Mouse (Mus musculus): ENCODE results near the gene Slc26a3. TPM values are rescaled to one million over a fixed set of nuclear protein-coding genes. Genes with fewer than 3 reads are reported as not detected.

The Slc26a3 gene
- total RNA-seq (2021) = 1 to 10 TPM; 1.1 to 2.0 TPM
- long read RNA-seq, experiment 1, partial matches to known transcripts = 0 of 1 reads
- long read RNA-seq, experiment 1, other reads (novel, unspliced or antisense) = 1 of 1 reads
- long read RNA-seq, experiment 2 = 0 reads

GRCm38 (mm10) chr12:31390571-31390970 is at the start of gene Slc26a3:
Gene Slc26a3, plus strand, starts transcription at chr12:31390871.
- intact Hi-C loops (cut with DNase I) = no loop called here
- no peak for DNase-seq

GRCm38 (mm10) chr12:31350191-31350943 is 40.3 kb upstream of the Slc26a3 start:
- intact Hi-C loops (cut with DNase I) = no loop called here
- DNase-seq = no peak

- intact Hi-C loops (cut with DNase I) = no loop called here
- peak; percentile 94 to 96 for DNase-seq
Observed at GRCm38 (mm10) chr12:31350944-31351928, 39.4 kb upstream of the Slc26a3 start, which contains the start of gene Dld. Gene Dld, minus strand, starts transcription at chr12:31351453.

DNA sequence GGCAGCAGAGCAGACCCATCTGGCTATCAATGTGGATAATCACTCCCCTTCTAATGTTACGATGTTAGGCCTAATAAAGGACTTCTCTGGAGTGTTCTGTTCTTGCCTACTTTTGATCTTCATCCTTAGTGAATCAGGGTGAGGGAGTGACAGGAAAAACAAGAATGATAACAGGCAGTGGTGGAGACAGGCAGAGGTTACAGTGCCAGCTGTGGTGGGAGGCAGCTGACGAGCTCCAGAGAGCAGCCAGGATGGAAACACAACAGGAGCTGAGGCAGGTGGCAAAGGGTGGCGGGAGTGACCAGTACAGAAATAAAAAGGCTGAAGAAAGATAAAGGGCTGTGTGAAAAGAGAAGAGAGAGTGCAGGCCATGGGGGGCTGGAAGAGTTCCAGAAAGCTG is 24.2 kb upstream of the Slc26a3 start:
- no peak for DNase-seq
- intact Hi-C loops (cut with DNase I) = no loop called here

GRCm38 (mm10) chr12:31367721-31368120 is 22.9 kb upstream of the Slc26a3 start:
- intact Hi-C loops (cut with DNase I) = no loop called here
- peak; percentile 5 to 26 for DNase-seq

- intact Hi-C loops (cut with DNase I) = no loop called here
- no peak for DNase-seq
Observed at GRCm38 (mm10) chr12:31369118-31369517, 21.6 kb upstream of the Slc26a3 start.

- intact Hi-C loops (cut with DNase I) = loop anchor here (10.0 kb wide), 3 partner anchors 135 to 555 kb away; partner anchors contain the start of gene Gpr22
- no peak for DNase-seq
Observed at GRCm38 (mm10) chr12:31369656-31370055, 21.0 kb upstream of the Slc26a3 start.

- intact Hi-C loops (cut with DNase I) = loop anchor here (10.0 kb wide), 3 partner anchors 130 to 550 kb away; partner anchors contain the start of gene Gpr22
- peak; percentile 51 to 70 for DNase-seq
Observed at GRCm38 (mm10) chr12:31374603-31375282, 15.9 kb upstream of the Slc26a3 start.

DNA sequence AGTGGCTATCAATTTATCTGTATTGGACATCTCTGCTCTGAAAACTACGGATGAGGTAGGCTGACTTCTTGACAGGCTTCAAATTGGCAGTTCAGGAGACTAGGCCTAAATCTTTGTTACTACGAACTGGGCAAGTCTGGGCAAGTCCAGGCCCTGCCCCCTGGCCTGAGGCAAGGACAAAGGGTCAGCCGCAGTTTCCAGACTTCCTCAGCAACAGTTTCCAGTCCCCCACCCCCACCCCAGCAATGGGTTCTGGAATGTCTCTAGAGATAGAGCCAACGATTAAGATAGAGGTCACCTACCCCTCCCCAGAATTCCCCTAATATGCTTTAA is 15.4 kb upstream of the Slc26a3 start:
- no peak for DNase-seq
- intact Hi-C loops (cut with DNase I) = loop anchor here (10.0 kb wide), 3 partner anchors 130 to 550 kb away; partner anchors contain the start of gene Gpr22

GRCm38 (mm10) chr12:31376326-31376950 is 14.2 kb upstream of the Slc26a3 start:
- intact Hi-C loops (cut with DNase I) = loop anchor here (10.0 kb wide), 3 partner anchors 128 to 548 kb away; partner anchors contain the start of gene Gpr22
- DNase-seq = peak in 1 of 2 experiments; percentile 11

- intact Hi-C loops (cut with DNase I) = loop anchor here (10.0 kb wide), 3 partner anchors 128 to 548 kb away; partner anchors contain the start of gene Gpr22
- DNase-seq = no peak
Observed at GRCm38 (mm10) chr12:31377241-31377640, 13.4 kb upstream of the Slc26a3 start.

DNA sequence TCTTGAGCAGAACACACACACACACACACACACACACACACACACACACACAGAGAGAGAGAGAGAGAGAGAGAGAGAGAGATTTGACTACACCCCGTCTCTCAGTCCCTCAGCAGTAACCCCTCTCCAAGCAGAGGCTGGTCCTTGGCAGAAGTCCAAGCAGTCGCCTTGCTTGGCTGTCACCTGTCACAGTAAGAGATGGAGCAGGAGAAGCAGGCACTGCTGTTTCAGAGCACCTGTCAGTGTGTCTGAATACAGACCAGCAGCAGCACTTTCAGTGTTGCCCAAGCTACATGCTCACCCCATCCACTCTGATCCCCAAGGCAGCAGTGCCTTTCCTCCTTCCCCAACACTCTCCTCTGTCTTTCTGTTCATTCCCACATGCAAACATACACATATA is 9.8 kb upstream of the Slc26a3 start:
- no peak for DNase-seq
- intact Hi-C loops (cut with DNase I) = no loop called here

DNA sequence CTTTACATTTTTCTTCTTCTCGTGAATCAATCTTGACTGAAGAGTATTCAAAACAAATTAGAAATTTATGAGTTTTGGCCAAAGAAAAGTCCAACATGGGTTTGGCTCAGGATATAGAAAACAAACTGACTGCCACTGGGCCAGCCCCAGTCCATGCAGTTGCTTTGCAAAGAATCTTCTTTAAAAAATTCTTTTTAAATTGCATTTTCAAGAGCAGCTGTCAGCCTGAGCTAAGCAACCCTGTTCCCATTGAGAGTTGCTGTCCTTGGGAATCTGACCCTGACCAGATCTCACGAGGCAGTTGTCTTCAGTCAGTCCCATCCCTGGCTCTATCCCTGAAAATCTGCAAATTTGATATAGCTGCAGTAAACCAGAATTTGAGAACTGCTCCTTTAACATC is 8.2 kb upstream of the Slc26a3 start:
- DNase-seq = no peak

GRCm38 (mm10) chr12:31387303-31387702 is 3.4 kb upstream of the Slc26a3 start:
- intact Hi-C loops (cut with DNase I) = no loop called here
- no peak for DNase-seq

More for the DNA sequence above, 8.2 kb upstream of the Slc26a3 start:
- intact Hi-C loops (cut with DNase I) = no loop called here

DNA sequence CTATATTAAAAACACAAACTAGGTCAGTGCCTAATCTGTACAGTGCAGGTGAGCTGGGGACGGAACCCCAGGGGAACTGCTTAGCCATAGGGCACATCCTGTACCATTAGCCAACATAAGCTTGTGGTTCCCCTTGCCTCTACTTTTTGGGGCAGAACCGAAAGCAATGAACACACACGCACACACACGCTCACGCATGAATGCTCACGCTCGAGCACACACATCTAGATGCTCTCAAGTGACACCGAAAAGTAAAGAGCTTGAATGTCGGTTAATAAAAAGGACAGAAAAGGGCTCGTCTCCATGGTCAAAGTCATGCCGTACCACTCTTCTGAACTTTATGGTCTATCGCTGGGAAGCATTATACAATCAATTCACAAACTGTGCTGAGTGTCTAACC is 1.0 kb downstream of the Slc26a3 start:
- intact Hi-C loops (cut with DNase I) = no loop called here

DNA sequence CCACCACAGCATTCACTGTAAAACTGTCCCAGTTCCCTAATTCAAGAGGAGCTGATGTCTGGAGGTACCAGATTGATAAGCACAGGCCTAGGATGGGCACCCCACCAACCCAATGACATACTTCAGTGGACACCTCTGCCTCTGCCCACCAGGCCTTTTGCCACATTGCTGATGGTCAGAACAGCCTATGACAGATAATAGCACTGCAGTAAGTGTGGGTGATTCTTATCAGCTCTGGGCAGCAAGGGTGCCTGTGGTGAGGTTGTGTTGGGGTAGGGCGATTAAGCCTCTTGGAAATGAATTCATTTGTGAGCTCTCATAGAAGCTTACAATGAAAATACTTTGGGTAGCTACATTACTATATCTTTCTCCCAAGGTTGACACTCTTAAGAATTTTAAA is 5.2 kb downstream of the Slc26a3 start:
- no peak for DNase-seq
- intact Hi-C loops (cut with DNase I) = no loop called here

More for the DNA sequence above, 1.0 kb downstream of the Slc26a3 start:
- no peak for DNase-seq

- DNase-seq = no peak
- intact Hi-C loops (cut with DNase I) = no loop called here
Observed at GRCm38 (mm10) chr12:31397709-31398108, 7.0 kb downstream of the Slc26a3 start.

DNA sequence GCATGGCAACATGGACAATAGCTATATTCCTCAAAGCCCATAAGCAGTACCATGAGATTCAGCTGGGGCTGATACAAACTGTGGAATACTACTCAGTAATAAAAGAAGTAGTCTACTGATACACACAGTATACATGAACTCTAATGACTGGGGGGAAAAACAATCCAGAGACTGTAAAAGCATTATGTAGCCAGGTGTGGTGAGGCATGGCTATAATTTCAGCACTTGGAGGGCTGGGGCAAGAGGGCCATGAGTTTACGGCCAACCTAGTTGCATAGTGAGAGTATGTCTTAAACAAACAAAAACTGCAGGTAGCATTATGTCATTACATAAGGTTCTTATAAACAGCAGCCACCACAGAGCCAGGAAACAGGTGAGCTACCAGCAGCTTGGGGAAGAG is 10.2 kb downstream of the Slc26a3 start:
- intact Hi-C loops (cut with DNase I) = no loop called here
- no peak for DNase-seq

DNA sequence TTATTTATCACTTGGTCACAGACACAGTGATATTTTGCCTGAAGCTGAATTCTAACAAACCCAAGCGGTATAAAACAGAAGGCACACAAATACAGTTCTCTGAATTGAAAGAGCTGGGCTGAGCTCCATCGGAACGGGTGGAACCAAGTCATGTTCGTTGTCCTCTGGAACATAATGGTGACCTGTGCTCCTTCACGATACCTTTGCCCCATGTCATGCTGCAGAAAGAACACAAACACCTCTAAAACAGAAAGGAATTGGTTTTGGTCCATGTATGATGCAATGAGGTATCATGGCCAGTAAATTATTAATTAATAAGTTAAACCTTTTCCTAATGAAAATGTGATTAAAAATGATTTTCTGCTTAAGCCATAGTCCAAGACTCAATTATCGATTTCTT is 11.3 kb downstream of the Slc26a3 start:
- DNase-seq = no peak
- intact Hi-C loops (cut with DNase I) = no loop called here
